Mouse (Mus musculus) forebrain, embryonic 11.5 days (tissue): ENCODE results near the gene Agpat3. TPM values are rescaled to one million over a fixed set of nuclear protein-coding genes. Genes with fewer than 3 reads are reported as not detected.

Source experiments
- ATAC-seq: fragments of 200-750 bp; cut with Nextera tagmentation; replicated peaks from 2 replicates; pipeline ENCODE4 v1.8.0; 2017; ENCODE audit warnings: moderate TSS enrichment; ENCODE audit not compliant: low FRiP score
- DNase-seq: peaks from one replicate; pipeline ENCODE4 v3.0.0-alpha.2; 2017; ENCODE audit warnings: low spot score
- H3K27ac ChIP-seq: fragments of 300-500 bp; sonication (generic); 2 replicates; pipeline ENCODE4 v1.5.1; 2014; ENCODE audit warnings: low read depth, low read length
- H3K27me3 ChIP-seq: fragments of 300-500 bp; sonication (generic); 2 replicates; pipeline ENCODE4 v1.6.1; 2014; ENCODE audit warnings: mild to moderate bottlenecking, low read length, mixed read lengths; ENCODE audit not compliant: control insufficient read depth, insufficient read depth
- H3K36me3 ChIP-seq: fragments of 300-500 bp; sonication (generic); 2 replicates; pipeline ENCODE4 v1.6.1; 2014; ENCODE audit warnings: mild to moderate bottlenecking, low read length, moderate library complexity, mixed read lengths; ENCODE audit not compliant: control insufficient read depth, insufficient read depth
- H3K4me1 ChIP-seq: fragments of 300-500 bp; sonication (generic); replicated peaks from 2 replicates; pipeline ENCODE4 v1.6.1; 2014; ENCODE audit warnings: low read length, mixed read lengths; ENCODE audit not compliant: control insufficient read depth, insufficient read depth
- H3K4me2 ChIP-seq: fragments of 300-500 bp; sonication (generic); 2 replicates; pipeline ENCODE4 v1.6.1; 2014; ENCODE audit warnings: low read depth, mild to moderate bottlenecking, low read length, moderate library complexity, mixed read lengths; ENCODE audit not compliant: severe bottlenecking
- H3K4me3 ChIP-seq: fragments of 300-500 bp; sonication (generic); 2 replicates; pipeline ENCODE4 v1.5.1; 2014; ENCODE audit warnings: low read depth, low read length
- H3K9ac ChIP-seq: fragments of 300-500 bp; sonication (generic); 2 replicates; pipeline ENCODE4 v1.6.1; 2014; ENCODE audit warnings: low read length
- H3K9me3 ChIP-seq: fragments of 300-500 bp; sonication (generic); 2 replicates; pipeline ENCODE4 v1.6.1; 2016; ENCODE audit warnings: low read length, mixed read lengths; ENCODE audit not compliant: control insufficient read depth
- WGBS: fragments of 180-500 bp; shearing (Covaris S2); extraction: QIAGEN DNeasy Blood & Tissue Kit; methylation state at CpG from one replicate; pipeline ENCODE4 v1.1.7; 2014; 5-methylcytosine and 5-hydroxymethylcytosine counted together
- polyA plus RNA-seq: library from polyadenylated mRNA; unstranded; fragments of >200 nt; fragmentation: Nextera tagmentation; extraction: Ambion mirVana; gene quantifications from 2 replicates; pipeline ENCODE4 v1.2.1, GENCODE M21; 2014

Gene Agpat3
- polyA plus RNA-seq, 1 experiment from 2014 or later, result 52.3 TPM

DNA sequence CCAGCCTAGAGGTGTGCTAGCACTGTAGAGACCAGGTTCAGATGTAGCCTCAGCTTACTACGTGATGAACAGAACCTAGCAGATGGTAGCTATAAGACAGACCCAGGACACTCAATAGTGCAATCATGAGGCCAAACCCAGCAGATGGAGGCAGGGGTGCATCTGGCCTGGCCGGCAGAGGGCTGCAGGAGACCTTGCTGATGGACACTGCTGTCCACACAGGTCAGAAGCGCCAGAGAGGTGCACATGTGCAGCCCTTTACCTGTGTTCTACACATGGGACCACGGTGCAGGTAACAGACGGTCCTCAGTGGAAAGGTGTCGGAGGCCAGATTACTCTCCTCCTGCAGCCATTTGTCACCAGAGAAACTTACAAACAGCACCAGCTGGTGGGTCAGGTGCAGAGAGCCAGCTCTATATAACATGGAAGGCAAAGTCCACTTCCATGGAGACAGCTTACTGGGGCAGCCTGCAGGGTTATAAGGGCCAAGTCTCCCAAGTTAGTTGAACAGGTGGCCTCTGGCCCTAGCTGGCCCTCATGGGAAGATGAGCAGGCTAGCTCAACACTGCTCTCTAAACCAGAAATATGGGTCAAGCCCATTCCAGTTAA, 27.6 kb downstream of the Agpat3 start:
- no peak overlapping the region for H3K27ac ChIP-seq
- no peaks in the 10 kb centered on the region for H3K9me3 ChIP-seq
- no peak overlapping the region for H3K4me3 ChIP-seq
- ATAC-seq (no peak), DNase-seq (no peak)
- no peaks in the 10 kb centered on the region for H3K36me3 ChIP-seq
- 90% methylated on average over 6 of the region's 6 CpGs for WGBS
- no peaks in the 10 kb centered on the region for H3K4me1 ChIP-seq
- H3K9ac ChIP-seq, result no peak overlapping the region
- no peaks in the 10 kb centered on the region for H3K27me3 ChIP-seq
- H3K4me2 ChIP-seq, result no peak overlapping the region

DNA sequence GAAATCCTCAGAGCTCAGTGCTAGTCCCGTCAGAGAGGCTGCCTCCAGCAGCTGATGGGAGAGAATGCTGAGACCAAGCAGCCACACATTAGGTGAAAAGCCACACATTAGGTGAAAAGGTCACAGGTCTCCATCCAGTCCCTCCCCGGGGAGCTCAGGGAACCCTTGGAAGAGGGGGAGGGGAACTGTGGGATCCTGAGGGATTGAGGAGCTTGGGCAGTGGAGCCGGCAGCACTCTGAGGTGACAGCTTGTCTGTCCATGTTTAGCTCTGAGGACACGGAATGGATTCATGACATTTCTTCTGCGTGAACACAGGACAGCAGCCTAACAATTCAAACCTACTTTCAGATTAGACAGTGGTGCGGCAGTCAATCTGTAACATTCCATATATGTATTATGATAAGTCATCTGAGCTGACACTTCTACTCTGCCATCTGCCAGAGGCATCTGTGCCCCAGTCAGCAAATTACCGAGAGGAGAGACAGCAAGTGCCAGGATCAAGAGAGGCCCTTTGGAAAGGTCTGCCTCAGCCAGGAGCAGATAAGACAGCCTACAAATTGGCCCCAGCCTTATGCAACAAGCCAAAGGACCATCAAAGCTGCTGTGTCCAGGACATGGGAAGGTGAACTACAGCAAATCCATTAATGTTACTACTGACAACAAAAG, 28.9 kb downstream of the Agpat3 start:
- Histone ChIP-seq H3K4me1 (no peaks in the 10 kb centered on the region), H3K9ac (no peak overlapping the region)

DNA sequence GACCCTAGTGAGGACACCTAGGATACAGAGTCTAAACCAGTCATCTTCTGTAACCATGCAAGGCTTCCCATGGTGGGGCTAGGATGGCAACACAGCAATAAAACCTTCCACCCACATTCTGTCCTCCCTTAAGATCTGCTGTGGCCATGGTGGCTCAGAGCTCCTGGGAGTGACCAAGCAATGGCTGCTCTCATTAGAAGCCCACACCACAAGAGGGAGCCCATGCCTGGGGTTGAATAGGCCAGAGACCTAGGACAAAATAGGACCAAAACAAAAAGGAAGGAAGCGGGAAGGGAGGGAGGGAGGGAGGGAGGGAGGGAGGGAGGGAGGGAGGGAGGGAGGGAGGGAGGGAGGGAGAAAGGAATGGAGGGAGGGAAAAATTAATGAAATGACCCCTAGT, 29.5 kb downstream of the Agpat3 start:
- DNase-seq (no peak), ATAC-seq (no peak)
- Histone ChIP-seq H3K27me3 (no peaks in the 10 kb centered on the region), H3K27ac (no peak overlapping the region), H3K4me2 (no peak overlapping the region), H3K9ac (no peak overlapping the region), H3K36me3 (no peaks in the 10 kb centered on the region), H3K9me3 (no peaks in the 10 kb centered on the region), H3K4me3 (no peak overlapping the region), H3K4me1 (no peaks in the 10 kb centered on the region)
- no CpG with 5 or more reads among the region's 1 CpGs for WGBS

More for the DNA sequence above, 28.9 kb downstream of the Agpat3 start:
- no peak overlapping the region for H3K4me3 ChIP-seq
- 58% methylated on average over 7 of the region's 7 CpGs for WGBS
- H3K27ac ChIP-seq, result no peak overlapping the region
- H3K9me3 ChIP-seq, result no peaks in the 10 kb centered on the region
- H3K27me3 ChIP-seq, result no peaks in the 10 kb centered on the region
- DNase-seq, result no peak
- ATAC-seq, result no peak
- H3K36me3 ChIP-seq, result no peaks in the 10 kb centered on the region
- H3K4me2 ChIP-seq, result no peak overlapping the region

DNA sequence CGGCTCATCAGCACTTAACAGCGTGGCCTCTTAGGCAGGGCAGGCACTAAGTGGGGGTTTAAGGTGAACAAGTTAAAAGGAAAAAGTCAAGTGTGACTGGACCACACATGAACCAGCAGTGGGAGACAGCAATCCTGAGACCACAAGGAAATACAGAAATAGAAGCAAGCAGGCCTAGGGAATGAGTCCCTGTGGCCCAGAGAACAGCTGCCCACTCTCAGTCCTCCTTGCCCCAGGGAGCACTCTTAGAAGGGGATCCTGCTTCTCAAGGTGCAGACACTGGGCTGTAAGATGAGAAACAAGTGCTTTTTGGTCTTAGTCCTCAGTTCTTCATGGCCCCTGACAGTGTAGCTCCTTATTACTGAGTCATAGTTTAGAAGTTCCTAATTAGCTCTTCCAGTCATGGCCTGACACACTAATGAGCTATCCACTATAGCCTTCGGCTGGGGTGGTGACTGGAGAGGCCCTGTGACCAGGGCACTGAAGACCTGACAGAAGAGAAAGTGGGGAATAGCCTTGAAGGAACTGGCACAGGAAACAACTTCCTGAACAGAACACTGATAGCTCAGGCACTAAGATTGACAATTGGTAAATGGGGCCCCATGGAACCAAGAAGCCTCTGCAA, 31.0 kb downstream of the Agpat3 start:
- no peak overlapping the region for H3K4me3 ChIP-seq
- H3K27me3 ChIP-seq, result no peaks in the 10 kb centered on the region
- H3K4me1 ChIP-seq, result no peaks in the 10 kb centered on the region
- H3K4me2 ChIP-seq, result no peak overlapping the region
- H3K36me3 ChIP-seq, result no peaks in the 10 kb centered on the region
- no peak overlapping the region for H3K27ac ChIP-seq
- no peak overlapping the region for H3K9ac ChIP-seq
- ATAC-seq, result no peak
- no peak for DNase-seq
- WGBS, result 81% methylated on average over 3 of the region's 3 CpGs
- H3K9me3 ChIP-seq, result no peaks in the 10 kb centered on the region

DNA sequence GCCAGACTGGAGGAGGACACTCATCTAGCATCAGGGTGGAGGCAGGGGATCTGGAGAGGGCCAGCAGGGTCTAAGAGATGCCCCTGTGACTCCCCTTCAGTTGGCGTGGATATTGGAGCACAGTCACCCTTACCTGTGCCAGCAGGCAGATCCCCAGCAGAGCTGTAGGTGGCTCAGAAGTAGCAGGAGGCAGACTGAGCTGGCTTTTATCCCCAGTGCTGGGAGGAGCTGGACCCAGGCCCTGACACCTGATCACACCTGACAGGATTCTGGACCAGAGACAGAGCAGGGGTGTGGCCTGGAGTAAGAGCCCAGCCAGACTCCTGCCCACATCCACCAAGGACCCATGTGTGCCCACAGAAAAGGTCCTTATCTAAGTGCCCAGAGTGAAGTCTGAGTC, 31.8 kb downstream of the Agpat3 start:
- Histone ChIP-seq H3K4me2 (no peak overlapping the region), H3K27me3 (no peaks in the 10 kb centered on the region), H3K36me3 (no peaks in the 10 kb centered on the region), H3K27ac (no peak overlapping the region), H3K9me3 (no peaks in the 10 kb centered on the region), H3K9ac (no peak overlapping the region), H3K4me3 (no peak overlapping the region), H3K4me1 (no peaks in the 10 kb centered on the region)
- 94% methylated on average over 1 of the region's 1 CpGs for WGBS
- no peak for DNase-seq
- ATAC-seq, result no peak

DNA sequence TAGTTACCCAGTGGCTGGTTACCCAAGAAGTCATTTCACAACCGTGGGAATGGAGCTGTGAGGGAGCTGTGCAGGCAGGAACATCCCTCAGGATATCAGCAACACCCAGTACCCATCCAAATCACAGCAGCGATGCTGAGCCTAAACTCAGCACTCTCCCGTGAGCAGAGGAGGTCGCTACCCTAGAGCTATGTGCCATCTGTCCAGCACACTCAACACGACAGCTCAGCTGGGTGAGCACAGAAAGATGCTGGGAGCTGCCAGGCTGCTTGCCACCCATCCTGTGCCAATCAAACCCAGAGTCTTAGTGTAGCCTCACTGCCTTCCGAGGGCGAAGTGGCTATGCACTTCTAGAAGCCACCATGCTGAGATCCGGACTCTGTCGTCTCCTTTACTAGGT, 32.3 kb downstream of the Agpat3 start:
- Histone ChIP-seq H3K36me3 (no peaks in the 10 kb centered on the region), H3K27ac (no peak overlapping the region), H3K4me1 (no peaks in the 10 kb centered on the region), H3K4me2 (no peak overlapping the region), H3K9me3 (no peaks in the 10 kb centered on the region), H3K9ac (no peak overlapping the region), H3K4me3 (no peak overlapping the region), H3K27me3 (no peaks in the 10 kb centered on the region)
- ATAC-seq (no peak), DNase-seq (no peak)
- WGBS, result 94% methylated on average over 9 of the region's 9 CpGs

DNA sequence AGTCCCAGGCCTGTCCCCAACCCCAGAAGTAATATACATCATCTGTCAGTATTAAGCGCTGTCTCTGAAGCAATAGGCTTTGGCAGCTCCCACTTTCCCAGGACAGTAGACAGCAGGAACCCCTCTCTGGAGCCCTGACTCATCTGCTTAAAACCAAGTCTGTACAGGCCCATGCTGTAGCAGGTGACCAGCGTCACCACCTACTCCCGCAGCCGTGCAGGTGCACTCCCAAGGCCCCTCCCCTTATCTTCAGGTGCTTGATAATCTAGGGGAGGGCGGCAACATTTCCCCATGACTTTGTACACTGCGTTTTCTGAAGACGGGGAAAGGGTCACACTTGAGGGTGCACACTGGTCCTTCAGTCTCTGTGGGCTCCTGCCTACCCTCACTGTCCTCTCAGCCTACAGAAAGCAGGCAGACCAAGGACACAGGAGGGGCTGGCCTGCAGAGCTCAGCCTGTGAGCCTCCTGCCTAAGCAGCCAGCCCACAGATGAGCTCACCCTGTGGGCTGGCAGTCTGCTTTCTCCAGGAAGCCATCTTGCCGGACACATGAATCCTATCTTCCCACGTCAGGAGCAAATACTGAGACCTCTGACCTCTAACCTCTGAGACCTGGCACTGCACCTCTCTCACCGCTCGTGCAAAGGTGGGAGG, 34.9 kb downstream of the Agpat3 start:
- no peaks in the 10 kb centered on the region for H3K4me1 ChIP-seq
- no peak overlapping the region for H3K4me2 ChIP-seq
- H3K27ac ChIP-seq, result no peak overlapping the region
- no peaks in the 10 kb centered on the region for H3K27me3 ChIP-seq
- no peaks in the 10 kb centered on the region for H3K9me3 ChIP-seq
- H3K9ac ChIP-seq, result no peak overlapping the region
- ATAC-seq (no peak), DNase-seq (no peak)
- no peak overlapping the region for H3K4me3 ChIP-seq
- H3K36me3 ChIP-seq, result no peaks in the 10 kb centered on the region
- 82% methylated on average over 11 of the region's 11 CpGs for WGBS

DNA sequence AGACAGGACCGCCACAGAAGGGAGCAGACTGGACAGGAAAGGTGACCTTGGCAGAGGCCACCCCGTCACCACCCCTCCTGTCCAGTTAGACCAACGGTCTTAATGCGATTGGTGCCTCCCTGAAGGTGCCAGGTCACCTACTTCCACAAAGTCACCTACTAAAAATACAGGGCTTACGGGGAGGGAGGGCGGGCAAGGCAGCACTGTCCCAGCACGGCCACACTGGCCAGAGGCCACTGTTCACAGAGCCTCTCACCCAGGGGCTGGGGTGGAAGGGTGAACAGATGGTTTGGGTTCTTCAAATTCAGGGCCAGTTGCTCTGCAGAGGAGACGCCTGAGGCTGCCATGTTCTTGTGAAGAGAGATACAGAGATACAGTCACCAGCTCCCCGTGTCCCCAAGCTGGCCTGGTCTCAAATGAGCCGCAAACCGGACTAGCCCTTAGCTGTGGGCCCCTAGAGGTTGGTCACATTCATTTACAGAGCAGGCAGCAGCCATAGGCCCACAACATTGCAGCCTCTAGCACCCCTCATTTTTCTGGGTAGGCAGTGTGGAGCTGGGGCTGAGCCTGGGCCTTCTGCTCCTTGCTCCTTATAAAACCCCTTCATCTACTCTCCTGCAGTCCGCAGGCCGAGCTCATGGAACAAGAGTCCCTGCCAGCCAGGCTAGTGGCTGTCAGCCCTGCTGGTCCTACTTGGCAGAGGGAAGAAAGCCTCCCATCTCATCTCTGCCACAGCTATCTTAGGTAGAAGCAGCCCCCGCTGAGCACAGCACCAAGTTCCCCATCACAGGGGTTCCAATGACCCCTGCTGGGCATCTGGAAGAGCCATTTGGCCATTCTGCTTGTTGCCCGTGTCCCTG, 35.8 kb downstream of the Agpat3 start:
- Histone ChIP-seq H3K27ac (no peak overlapping the region), H3K4me3 (no peak overlapping the region), H3K9ac (no peak overlapping the region), H3K9me3 (no peaks in the 10 kb centered on the region), H3K4me2 (no peak overlapping the region), H3K36me3 (no peaks in the 10 kb centered on the region), H3K27me3 (no peaks in the 10 kb centered on the region), H3K4me1 (no peaks in the 10 kb centered on the region)
- ATAC-seq (no peak), DNase-seq (no peak)
- 86% methylated on average over 15 of the region's 15 CpGs for WGBS
